Mouse (Mus musculus): ENCODE measurements around the gene Plek2. TPM values are rescaled to one million over a fixed set of nuclear protein-coding genes. Genes with fewer than 3 reads are reported as not detected.
A peak's percentile ranks its signal among the peaks of the same experiment; 100 is the strongest.

Gene Plek2
- total and polyA plus RNA-seq, 2 experiments: 0.22 to 2.4 TPM

DNA sequence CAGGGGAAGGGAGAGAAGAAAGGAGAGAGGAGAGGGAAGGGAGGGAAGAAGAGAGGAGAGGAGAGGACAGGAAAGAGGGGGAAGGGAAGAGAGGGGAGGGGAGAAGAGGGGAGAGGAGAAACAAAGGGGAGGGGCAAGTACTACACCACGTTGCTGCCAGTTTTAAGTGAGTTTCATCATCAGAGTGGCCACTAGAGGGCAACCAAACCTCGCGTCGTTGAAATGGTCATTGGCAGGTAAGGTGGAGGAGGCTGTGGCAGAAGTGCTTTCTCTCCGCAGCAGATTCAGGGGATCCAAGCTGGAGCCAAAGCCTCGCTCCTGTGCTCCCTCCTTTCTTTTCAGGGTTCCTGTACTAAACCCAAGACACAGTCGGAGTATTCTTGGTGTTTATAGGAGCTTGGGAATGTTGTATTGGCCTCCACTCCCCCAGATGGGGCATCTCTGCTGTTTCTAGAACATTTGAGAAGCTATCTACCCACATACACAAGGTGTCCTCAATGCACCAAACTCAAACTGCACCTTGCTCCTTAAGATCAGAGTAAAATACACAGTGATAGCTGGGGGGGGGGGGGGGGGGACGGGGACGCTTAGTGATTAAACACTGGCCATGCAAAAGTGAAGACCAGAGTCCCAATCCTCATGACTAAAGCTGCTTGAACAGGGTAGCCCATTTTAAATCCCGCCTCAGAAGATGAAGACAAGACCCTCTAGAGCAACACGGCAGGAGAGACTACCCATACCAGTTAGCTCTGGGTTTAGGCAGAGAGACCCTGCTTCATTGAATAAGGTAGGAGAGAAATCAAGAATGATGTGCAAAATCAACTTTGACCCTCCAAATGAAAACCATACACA, 11.7 kb upstream of the Plek2 start:
- Histone ChIP-seq H3K27ac (replicated peaks; ENCODE audit: insufficient read depth, low read depth, low read length) (no peak overlapping the region), H3K36me3 (ENCODE audit: control insufficient read depth, insufficient read depth, low read length) (no peaks in the 10 kb centered on the region), H3K9ac (ENCODE audit: low read depth, low read length) (no peak overlapping the region), H3K79me2 (ENCODE audit: control insufficient read depth, insufficient read depth, low read length) (no peaks in the 10 kb centered on the region), H3K27me3 (ENCODE audit: control insufficient read depth, insufficient read depth, low read length) (no peaks in the 10 kb centered on the region), H3K4me1 (ENCODE audit: control insufficient read depth, insufficient read depth, low read length) (0 out of 2 replicates have a peak, but pooled peaks cover 1% of the 10 kb centered on the region), H3K4me3 (ENCODE audit: insufficient read depth, low read depth, low read length) (no peak overlapping the region)
- TF ChIP-seq CTCF (IDR thresholded peaks at IDR 0.05; ENCODE audit: low read depth, low read length) (peak; percentile 81), POLR2A (IDR thresholded peaks at IDR 0.05; ENCODE audit: extremely low read depth, insufficient read depth, low read length) (no peak)
- peak; percentile 68 for DNase-seq (ENCODE audit: extremely low read depth, low read depth, low spot score)
- WGBS: 15% methylated on average over 11 of the region's 11 CpGs

DNA sequence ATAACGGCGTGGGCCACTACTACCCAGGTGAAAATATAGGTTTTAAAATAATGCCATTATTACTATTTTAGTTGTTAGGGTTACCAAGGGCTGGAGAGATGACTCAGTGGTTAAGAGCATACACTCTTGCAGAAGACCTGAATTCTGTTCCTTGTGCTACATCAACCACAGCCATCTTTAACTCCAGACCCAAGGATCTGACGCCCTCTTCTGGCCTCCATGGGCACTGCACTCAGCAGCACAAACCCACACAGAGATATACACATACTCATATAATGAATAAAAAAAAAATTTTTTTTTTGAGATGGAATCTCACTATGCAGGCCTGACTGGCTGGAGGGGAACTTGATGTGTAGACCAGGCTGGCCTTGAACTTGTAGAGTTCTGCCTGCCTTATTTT, 9.5 kb upstream of the Plek2 start:
- TF ChIP-seq CTCF (IDR thresholded peaks at IDR 0.05; ENCODE audit: low read depth, low read length) (no peak; the same call in 1 of the 2 replicates), POLR2A (IDR thresholded peaks at IDR 0.05; ENCODE audit: extremely low read depth, insufficient read depth, low read length) (no peak)
- Histone ChIP-seq H3K27ac (replicated peaks; ENCODE audit: insufficient read depth, low read depth, low read length) (no peak overlapping the region), H3K9ac (ENCODE audit: low read depth, low read length) (no peak overlapping the region), H3K27me3 (ENCODE audit: control insufficient read depth, insufficient read depth, low read length) (no peaks in the 10 kb centered on the region), H3K36me3 (ENCODE audit: control insufficient read depth, insufficient read depth, low read length) (no peaks in the 10 kb centered on the region), H3K79me2 (ENCODE audit: control insufficient read depth, insufficient read depth, low read length) (no peaks in the 10 kb centered on the region), H3K4me1 (ENCODE audit: control insufficient read depth, insufficient read depth, low read length) (0 out of 2 replicates have a peak, but pooled peaks cover 1% of the 10 kb centered on the region), H3K4me3 (ENCODE audit: insufficient read depth, low read depth, low read length) (no peak overlapping the region)
- whole genome bisulfite sequencing: 74% methylated on average over 3 of the region's 3 CpGs
- DNase-seq (ENCODE audit: extremely low read depth, low read depth, low spot score): no peak

GRCm38 (mm10) chr12:78915561-78915960, 8.8 kb upstream of the Plek2 start:
- DNase-seq (ENCODE audit: extremely low read depth, low read depth, low spot score): no peak
- H3K4me3 ChIP-seq (ENCODE audit: insufficient read depth, low read depth, low read length): no peak overlapping the region
- 0 out of 2 replicates have a peak, but pooled peaks cover 1% of the 10 kb centered on the region for H3K4me1 ChIP-seq (ENCODE audit: control insufficient read depth, insufficient read depth, low read length)
- no peaks in the 10 kb centered on the region for H3K27me3 ChIP-seq (ENCODE audit: control insufficient read depth, insufficient read depth, low read length)
- WGBS: 79% methylated on average over 3 of the region's 3 CpGs
- H3K27ac ChIP-seq (replicated peaks; ENCODE audit: insufficient read depth, low read depth, low read length): no peak overlapping the region
- no peak for TF ChIP-seq CTCF (IDR thresholded peaks at IDR 0.05; ENCODE audit: low read depth, low read length)
- TF ChIP-seq POLR2A (IDR thresholded peaks at IDR 0.05; ENCODE audit: extremely low read depth, insufficient read depth, low read length): no peak
- H3K36me3 ChIP-seq (ENCODE audit: control insufficient read depth, insufficient read depth, low read length): no peaks in the 10 kb centered on the region
- H3K9ac ChIP-seq (ENCODE audit: low read depth, low read length): no peak overlapping the region
- no peaks in the 10 kb centered on the region for H3K79me2 ChIP-seq (ENCODE audit: control insufficient read depth, insufficient read depth, low read length)

- H3K9ac ChIP-seq (ENCODE audit: low read depth, low read length): no peak overlapping the region
- H3K36me3 ChIP-seq (ENCODE audit: control insufficient read depth, insufficient read depth, low read length): no peaks in the 10 kb centered on the region
- H3K79me2 ChIP-seq (ENCODE audit: control insufficient read depth, insufficient read depth, low read length): no peaks in the 10 kb centered on the region
- no peak overlapping the region for H3K27ac ChIP-seq (replicated peaks; ENCODE audit: insufficient read depth, low read depth, low read length)
- TF ChIP-seq CTCF (IDR thresholded peaks at IDR 0.05; ENCODE audit: low read depth, low read length) (no peak), POLR2A (IDR thresholded peaks at IDR 0.05; ENCODE audit: extremely low read depth, insufficient read depth, low read length) (no peak)
- H3K4me3 ChIP-seq (ENCODE audit: insufficient read depth, low read depth, low read length): no peak overlapping the region
- H3K4me1 ChIP-seq (ENCODE audit: control insufficient read depth, insufficient read depth, low read length): 0 out of 2 replicates have a peak, but pooled peaks cover 1% of the 10 kb centered on the region
- 74% methylated on average over 4 of the region's 4 CpGs for WGBS
- DNase-seq (ENCODE audit: extremely low read depth, low read depth, low spot score): no peak
- peaks cover 1% of the 10 kb centered on the region; the same call in 1 of the 2 replicates for H3K27me3 ChIP-seq (ENCODE audit: control insufficient read depth, insufficient read depth, low read length)
These were observed 7.7 kb upstream of the Plek2 start for GRCm38 (mm10) chr12:78914458-78914857.

- Histone ChIP-seq H3K4me1 (ENCODE audit: control insufficient read depth, insufficient read depth, low read length) (no peaks in the 10 kb centered on the region), H3K27me3 (ENCODE audit: control insufficient read depth, insufficient read depth, low read length) (peaks cover 5% of the 10 kb centered on the region; the same call in 1 of the 2 replicates), H3K4me3 (ENCODE audit: insufficient read depth, low read depth, low read length) (no peak overlapping the region), H3K36me3 (ENCODE audit: control insufficient read depth, insufficient read depth, low read length) (no peaks in the 10 kb centered on the region), H3K9ac (ENCODE audit: low read depth, low read length) (no peak overlapping the region), H3K79me2 (ENCODE audit: control insufficient read depth, insufficient read depth, low read length) (no peaks in the 10 kb centered on the region), H3K27ac (replicated peaks; ENCODE audit: insufficient read depth, low read depth, low read length) (no peak overlapping the region)
- no peak for DNase-seq (ENCODE audit: extremely low read depth, low read depth, low spot score)
- 5% methylated on average over 37 of the region's 37 CpGs for WGBS
- TF ChIP-seq CTCF (IDR thresholded peaks at IDR 0.05; ENCODE audit: low read depth, low read length): no peak
- no peak for TF ChIP-seq POLR2A (IDR thresholded peaks at IDR 0.05; ENCODE audit: extremely low read depth, insufficient read depth, low read length)
These were observed 5.1 kb upstream of the Plek2 start for GRCm38 (mm10) chr12:78911707-78912417.

Measured in liver, adult 2 months (tissue).